Mouse (Mus musculus) forebrain, embryonic 10.5 days (tissue): ENCODE measurements around the gene Chn1. TPM values are rescaled to one million over a fixed set of nuclear protein-coding genes. Genes with fewer than 3 reads are reported as not detected.

Source experiments
- DNase-seq: peaks from one replicate; pipeline ENCODE4 v3.0.0-alpha.2; 2017; ENCODE audit warnings: low spot score; ENCODE audit errors: extremely low spot score
- H3K27ac ChIP-seq: fragments of 300-500 bp; sonication (generic); 2 replicates; pipeline ENCODE4 v1.5.1; 2016; ENCODE audit warnings: mild to moderate bottlenecking
- H3K27me3 ChIP-seq: fragments of 300-500 bp; sonication (generic); 2 replicates; pipeline ENCODE4 v1.6.1; 2016; ENCODE audit warnings: mild to moderate bottlenecking; ENCODE audit not compliant: poor library complexity, severe bottlenecking
- H3K36me3 ChIP-seq: fragments of 300-500 bp; sonication (generic); replicated peaks from 2 replicates; pipeline ENCODE4 v1.6.1; 2016; ENCODE audit warnings: mild to moderate bottlenecking, moderate library complexity
- H3K4me1 ChIP-seq: fragments of 300-500 bp; sonication (generic); 2 replicates; pipeline ENCODE4 v1.6.1; 2016
- H3K4me3 ChIP-seq: fragments of 300-500 bp; sonication (generic); 2 replicates; pipeline ENCODE4 v1.5.1; 2016; ENCODE audit warnings: mild to moderate bottlenecking, moderate library complexity
- H3K9me3 ChIP-seq: fragments of 300-500 bp; sonication (generic); 2 replicates; pipeline ENCODE4 v1.6.1; 2016; ENCODE audit warnings: mild to moderate bottlenecking, moderate library complexity
- WGBS: fragments of 180-500 bp; shearing (Covaris S2); methylation state at CpG from one replicate; pipeline ENCODE4 v1.1.7; 2016; 5-methylcytosine and 5-hydroxymethylcytosine counted together
- polyA plus RNA-seq: library from polyadenylated mRNA; unstranded; fragments of >200 nt; fragmentation: Nextera tagmentation; extraction: Ambion mirVana; gene quantifications from 2 replicates; pipeline ENCODE4 v1.2.1, GENCODE M21; 2016

The Chn1 gene
- polyA plus RNA-seq, 1 experiment from 2014 or later = 34.7 TPM

- H3K27ac ChIP-seq = no peak overlapping the region
- H3K4me3 ChIP-seq = no peak overlapping the region
- H3K27me3 ChIP-seq = peaks cover 15% of the 10 kb centered on the region; the same call in 1 of the 2 replicates
- H3K4me1 ChIP-seq = peaks cover 44% of the 10 kb centered on the region
- no peaks in the 10 kb centered on the region for H3K9me3 ChIP-seq
- DNase-seq = no peak
- H3K36me3 ChIP-seq = no peaks in the 10 kb centered on the region
- WGBS = 77% methylated on average over 2 of the region's 2 CpGs
Observed at GRCm38 (mm10) chr2:73593101-73593439, 182.1 kb downstream of the Chn1 start.

- no peak overlapping the region for H3K4me3 ChIP-seq
- H3K9me3 ChIP-seq = no peaks in the 10 kb centered on the region
- peaks cover 15% of the 10 kb centered on the region; the same call in 1 of the 2 replicates for H3K27me3 ChIP-seq
- H3K27ac ChIP-seq = no peak overlapping the region
- DNase-seq = no peak
- 84% methylated on average over 14 of the region's 14 CpGs for WGBS
- H3K4me1 ChIP-seq = peaks cover 44% of the 10 kb centered on the region
- H3K36me3 ChIP-seq = no peaks in the 10 kb centered on the region
Observed at GRCm38 (mm10) chr2:73592231-73593100, 182.7 kb downstream of the Chn1 start.

- H3K27me3 ChIP-seq = peaks cover 22% of the 10 kb centered on the region
Observed at GRCm38 (mm10) chr2:73591246-73591645, 183.9 kb downstream of the Chn1 start.

GRCm38 (mm10) chr2:73590106-73590505, 185.0 kb downstream of the Chn1 start:
- 14% methylated on average over 12 of the region's 12 CpGs for WGBS
- Histone ChIP-seq H3K9me3 (no peaks in the 10 kb centered on the region), H3K27me3 (peaks cover 29% of the 10 kb centered on the region), H3K36me3 (no peaks in the 10 kb centered on the region), H3K4me3 (peak overlapping the region; percentile 44), H3K4me1 (peaks cover 49% of the 10 kb centered on the region), H3K27ac (0 out of 2 replicates have a peak overlapping the region, but pooled peaks have one; percentile 40)
- DNase-seq = peak; percentile 37

More at GRCm38 (mm10) chr2:73591246-73591645, 183.9 kb downstream of the Chn1 start:
- no peaks in the 10 kb centered on the region for H3K9me3 ChIP-seq
- H3K4me3 ChIP-seq = no peak overlapping the region
- 58% methylated on average over 6 of the region's 6 CpGs for WGBS
- no peak overlapping the region for H3K27ac ChIP-seq
- H3K36me3 ChIP-seq = no peaks in the 10 kb centered on the region
- peaks cover 42% of the 10 kb centered on the region for H3K4me1 ChIP-seq
- no peak for DNase-seq

- no peak for DNase-seq
- WGBS = 87% methylated on average over 2 of the region's 2 CpGs
- Histone ChIP-seq H3K4me1 (peaks cover 56% of the 10 kb centered on the region), H3K9me3 (no peaks in the 10 kb centered on the region), H3K27me3 (peaks cover 29% of the 10 kb centered on the region), H3K27ac (no peak overlapping the region), H3K4me3 (no peak overlapping the region), H3K36me3 (no peaks in the 10 kb centered on the region)
Observed at GRCm38 (mm10) chr2:73588951-73589350, 186.2 kb downstream of the Chn1 start.

GRCm38 (mm10) chr2:73587109-73587506, 188.0 kb downstream of the Chn1 start:
- Histone ChIP-seq H3K4me1 (peaks cover 41% of the 10 kb centered on the region), H3K36me3 (no peaks in the 10 kb centered on the region), H3K27me3 (peaks cover 35% of the 10 kb centered on the region), H3K27ac (no peak overlapping the region), H3K9me3 (no peaks in the 10 kb centered on the region), H3K4me3 (no peak overlapping the region)
- 67% methylated on average over 4 of the region's 4 CpGs for WGBS
- no peak for DNase-seq

GRCm38 (mm10) chr2:73586392-73587108, 188.6 kb downstream of the Chn1 start:
- WGBS = 61% methylated on average over 10 of the region's 10 CpGs
- no peaks in the 10 kb centered on the region for H3K36me3 ChIP-seq
- H3K9me3 ChIP-seq = no peaks in the 10 kb centered on the region
- no peak overlapping the region for H3K4me3 ChIP-seq
- H3K27ac ChIP-seq = no peak overlapping the region
- H3K4me1 ChIP-seq = peaks cover 39% of the 10 kb centered on the region
- H3K27me3 ChIP-seq = peaks cover 35% of the 10 kb centered on the region
- no peak for DNase-seq

- peak overlapping the region; percentile 35; the same call in 1 of the 2 replicates for H3K27ac ChIP-seq
- 20% methylated on average over 12 of the region's 12 CpGs for WGBS
- H3K27me3 ChIP-seq = peaks cover 26% of the 10 kb centered on the region
- H3K4me3 ChIP-seq = peak overlapping the region; percentile 52
- H3K9me3 ChIP-seq = no peaks in the 10 kb centered on the region
- H3K36me3 ChIP-seq = no peaks in the 10 kb centered on the region
- DNase-seq = no peak
- H3K4me1 ChIP-seq = peaks cover 34% of the 10 kb centered on the region
Observed at GRCm38 (mm10) chr2:73585347-73585831, 189.8 kb downstream of the Chn1 start.

GRCm38 (mm10) chr2:73584645-73585346, 190.3 kb downstream of the Chn1 start:
- 4% methylated on average over 16 of the region's 18 CpGs for WGBS
- H3K27ac ChIP-seq = 0 out of 2 replicates have a peak overlapping the region, but pooled peaks have one; percentile 35
- no peaks in the 10 kb centered on the region for H3K36me3 ChIP-seq

GRCm38 (mm10) chr2:73580720-73581119, 194.4 kb downstream of the Chn1 start:
- H3K4me3 ChIP-seq = no peak overlapping the region
- peaks cover 12% of the 10 kb centered on the region for H3K27me3 ChIP-seq
- no peaks in the 10 kb centered on the region for H3K36me3 ChIP-seq
- H3K9me3 ChIP-seq = no peaks in the 10 kb centered on the region
- H3K27ac ChIP-seq = no peak overlapping the region
- WGBS = 93% methylated on average over 5 of the region's 5 CpGs
- no peak for DNase-seq
- H3K4me1 ChIP-seq = peaks cover 16% of the 10 kb centered on the region

More at GRCm38 (mm10) chr2:73584645-73585346, 190.3 kb downstream of the Chn1 start:
- DNase-seq = peak; percentile 84
- peaks cover 28% of the 10 kb centered on the region for H3K4me1 ChIP-seq
- no peaks in the 10 kb centered on the region for H3K9me3 ChIP-seq
- peaks cover 26% of the 10 kb centered on the region for H3K27me3 ChIP-seq
- H3K4me3 ChIP-seq = peak overlapping the region; percentile 52

GRCm38 (mm10) chr2:73580166-73580565, 195.0 kb downstream of the Chn1 start, which contains the start of gene Chrna1:
TSS of gene Chrna1 (minus strand) at chr2:73580338.
- no peaks in the 10 kb centered on the region for H3K36me3 ChIP-seq
- H3K9me3 ChIP-seq = no peaks in the 10 kb centered on the region
- no peak for DNase-seq
- H3K27me3 ChIP-seq = 0 out of 2 replicates have a peak, but pooled peaks cover 6% of the 10 kb centered on the region
- peaks cover 10% of the 10 kb centered on the region for H3K4me1 ChIP-seq
- WGBS = 93% methylated on average over 9 of the region's 9 CpGs
- no peak within 1 kb of the TSS for H3K27ac ChIP-seq
- H3K4me3 ChIP-seq = no peak within 1 kb of the TSS

GRCm38 (mm10) chr2:73579168-73579567, 196.0 kb downstream of the Chn1 start:
- WGBS = 65% methylated on average over 5 of the region's 5 CpGs
- 0 out of 2 replicates have a peak, but pooled peaks cover 5% of the 10 kb centered on the region for H3K27me3 ChIP-seq
- no peak for DNase-seq
- no peak overlapping the region for H3K27ac ChIP-seq
- H3K9me3 ChIP-seq = no peaks in the 10 kb centered on the region
- no peak overlapping the region for H3K4me3 ChIP-seq
- peaks cover 2% of the 10 kb centered on the region; the same call in 1 of the 2 replicates for H3K4me1 ChIP-seq
- no peaks in the 10 kb centered on the region for H3K36me3 ChIP-seq
